Comparison of ENCODE assay signal across 11 mouse cellular contexts in the genomic region with DNA sequence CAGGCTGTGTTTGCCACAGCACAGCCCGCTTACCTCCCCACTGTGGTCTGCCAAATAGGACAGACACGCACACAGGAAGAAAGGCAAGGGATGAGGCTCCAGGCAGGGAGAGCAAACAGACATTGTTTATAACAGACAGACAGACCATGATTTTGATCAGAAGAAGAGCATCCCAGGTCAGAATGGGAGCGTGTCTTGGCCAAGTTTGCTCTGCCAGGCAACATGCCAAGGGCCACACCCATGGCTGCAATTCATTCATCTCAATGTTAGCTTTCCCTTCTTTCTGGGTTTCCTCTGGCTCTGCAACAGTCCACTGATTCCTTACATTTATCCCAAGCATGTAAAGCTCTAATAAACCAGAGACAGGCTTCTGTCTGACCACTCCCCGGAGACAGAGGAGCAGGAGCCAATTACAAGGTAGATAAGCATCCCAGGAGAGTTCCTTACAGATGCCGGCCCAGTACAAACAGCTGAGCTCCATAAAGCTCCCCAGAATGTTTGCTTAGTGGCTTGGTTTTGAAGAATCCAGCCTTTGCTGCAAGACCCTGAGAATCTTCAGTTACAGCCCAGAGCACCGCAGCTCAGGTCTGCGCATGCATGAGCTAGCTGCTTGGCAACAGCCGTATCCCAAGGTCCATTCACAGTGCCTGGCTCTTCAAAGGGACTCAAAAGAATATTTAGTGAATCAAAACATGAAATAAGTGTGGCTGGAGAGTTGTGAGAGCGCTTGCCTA. TPM values are rescaled to one million over a fixed set of nuclear protein-coding genes. Genes with fewer than 3 reads are reported as not detected.
DNase-seq lines count a peak whose midpoint lies in the region; ATAC-seq and TF ChIP-seq lines count a peak whose summit lies in the region.
"Had no signal": no experiment of that assay in that cellular context is flagged by ENCODE, and none has a peak within 500 bp of the region (broad histone marks: within the 10 kb centered on the region; RNA-seq: fewer than 3 reads in every experiment).

No protein-coding gene starts in this region.

- no peak overlapping the region for H3K4me3 ChIP-seq in intestine, embryonic 16.5 days (ENCODE audit: low read length)
- H3K4me3 ChIP-seq in midbrain, embryonic 12.5 days = no peak overlapping the region
- H3K4me3 ChIP-seq in kidney, adult 2 months (ENCODE audit: insufficient read depth, low read depth, low read length) = no peak overlapping the region
- H3K4me3 ChIP-seq: embryonic facial prominence, embryonic 15.5 days; limb, embryonic 12.5 days had no signal

- TF ChIP-seq POLR2A in kidney, adult 2 months (IDR thresholded peaks at IDR 0.05; ENCODE audit: low read depth, low read length) = no peak

- TF ChIP-seq CTCF in kidney, adult 2 months (conservative IDR thresholded peaks at IDR 0.05; ENCODE audit: insufficient read depth, insufficient read length, low read depth, low read length) = no peak

- H3K4me1 ChIP-seq in intestine, embryonic 16.5 days (ENCODE audit: control insufficient read depth, insufficient read depth, low read length) = peaks cover 12% of the 10 kb centered on the region
- H3K4me1 ChIP-seq in midbrain, embryonic 12.5 days = peaks cover 23% of the 10 kb centered on the region
- no peaks in the 10 kb centered on the region for H3K4me1 ChIP-seq in kidney, adult 2 months (ENCODE audit: control insufficient read depth, insufficient read depth, low read length)

- H3K27me3 ChIP-seq in intestine, embryonic 16.5 days (replicated peaks; ENCODE audit: control insufficient read depth, insufficient read depth, low read length) = no peaks in the 10 kb centered on the region
- H3K27me3 ChIP-seq in midbrain, embryonic 12.5 days = peaks cover 15% of the 10 kb centered on the region
- no peaks in the 10 kb centered on the region for H3K27me3 ChIP-seq in kidney, adult 2 months (replicated peaks; ENCODE audit: control insufficient read depth, insufficient read depth, low read length)

- no peak for ATAC-seq in intestine, embryonic 16.5 days
- ATAC-seq in midbrain, embryonic 12.5 days (ENCODE audit: low FRiP score, low read depth) = no peak

- H3K9me3 ChIP-seq in intestine, embryonic 16.5 days (ENCODE audit: control insufficient read depth, low read length) = no peaks in the 10 kb centered on the region
- H3K9me3 ChIP-seq in midbrain, embryonic 12.5 days = no peaks in the 10 kb centered on the region
- H3K9me3 ChIP-seq: embryonic facial prominence, embryonic 15.5 days; limb, embryonic 12.5 days had no signal

- H3K9ac ChIP-seq in intestine, embryonic 16.5 days (ENCODE audit: low read depth, low read length) = 0 out of 2 replicates have a peak overlapping the region, but pooled peaks have one; percentile 34
- no peak overlapping the region for H3K9ac ChIP-seq in midbrain, embryonic 12.5 days (replicated peaks)
- H3K9ac ChIP-seq: embryonic facial prominence, embryonic 15.5 days; limb, embryonic 12.5 days had no signal

- no peaks in the 10 kb centered on the region for H3K36me3 ChIP-seq in intestine, embryonic 16.5 days (ENCODE audit: control insufficient read depth, insufficient read depth, low read length)
- no peaks in the 10 kb centered on the region for H3K36me3 ChIP-seq in midbrain, embryonic 12.5 days
- H3K36me3 ChIP-seq in kidney, adult 2 months (ENCODE audit: control insufficient read depth, insufficient read depth, low read length) = no peaks in the 10 kb centered on the region
- H3K36me3 ChIP-seq: embryonic facial prominence, embryonic 15.5 days; limb, embryonic 12.5 days had no signal

- 29% methylated on average over 9 of the region's 9 CpGs for WGBS in intestine, embryonic 16.5 days
- 56% methylated on average over 9 of the region's 9 CpGs for WGBS in midbrain, embryonic 12.5 days
- 62% methylated on average over 9 of the region's 9 CpGs for WGBS in kidney, adult 2 months

- H3K27ac ChIP-seq in intestine, embryonic 16.5 days (ENCODE audit: low read length) = peak overlapping the region; percentile 40; the same call in 1 of the 2 replicates
- peak overlapping the region; percentile 43 for H3K27ac ChIP-seq in midbrain, embryonic 12.5 days (replicated peaks)
- H3K27ac ChIP-seq in kidney, adult 2 months (ENCODE audit: insufficient read depth, low read depth, low read length) = no peak overlapping the region
- H3K27ac ChIP-seq: embryonic facial prominence, embryonic 15.5 days; limb, embryonic 12.5 days had no signal

- peak; percentile 16 for DNase-seq in gastrocnemius, adult 18-20 months (ENCODE audit: low spot score)
- no peak for DNase-seq in gastrocnemius, adult 8-10 months (ENCODE audit: low spot score in 2 of 2)
- DNase-seq in NIH3T3 (ENCODE audit: low read depth) = peak; percentile 14
- no peak for DNase-seq in kidney, adult 11 months
- DNase-seq in retina, postnatal 1 day = no peak
- no peak for DNase-seq in kidney, adult 2 months
- DNase-seq: cerebellum, adult 18-20 months had no signal

- no peak overlapping the region for H3K4me2 ChIP-seq in intestine, embryonic 16.5 days (ENCODE audit: low read depth, low read length)
- H3K4me2 ChIP-seq in midbrain, embryonic 12.5 days (replicated peaks) = no peak overlapping the region
- H3K4me2 ChIP-seq: embryonic facial prominence, embryonic 15.5 days; limb, embryonic 12.5 days had no signal

RNA-seq across cellular contexts. Expression of a gene that starts 5.2 kb away (rescaled TPM):
- 1 to 10 TPM; 1.1 to 1.6 TPM for total RNA-seq in gastrocnemius, adult 18-20 months (2021)
- total RNA-seq in gastrocnemius, adult 8-10 months (2022) = 1 to 10 TPM in 3 of 4 experiments, under 1 TPM in 1; 0.97 to 1.5 (median 1.4) TPM
- 19.5 and 19.6 TPM in 2 replicates for polyA plus RNA-seq in intestine, embryonic 16.5 days (2015; fragmentation: Nextera tagmentation; extraction: Ambion mirVana)
- polyA plus RNA-seq in midbrain, embryonic 12.5 days (2016; fragmentation: Nextera tagmentation; extraction: Ambion mirVana) = 24.6 and 34.1 TPM in 2 replicates
- 18.9 and 20.9 TPM in 2 replicates for polyA plus RNA-seq in kidney, adult 2 months (2012; rRNA removed)

Comparison
In these comparisons a context has a peak if more than half of its experiments do, and no peak if none do; other contexts are left out.
1. DNase-seq: peak in gastrocnemius, adult 18-20 months (single experiment) and NIH3T3 (single experiment); none in gastrocnemius, adult 8-10 months (0 of 2), kidney, adult 11 months (single experiment), retina, postnatal 1 day (single experiment) and kidney, adult 2 months (single experiment).